Mouse (Mus musculus) bone marrow macrophage, adult 2 months (primary cell): ENCODE measurements around the gene Mat2a.

Experiments
- CTCF ChIP-seq: IDR thresholded peaks from 2 replicates; pipeline ENCODE4 v1.5.1; 2012; ENCODE audit warnings: low read depth, mild to moderate bottlenecking, low read length, moderate library complexity
- POLR2A ChIP-seq: IDR thresholded peaks from 2 replicates; pipeline ENCODE4 v1.6.1; 2012; ENCODE audit warnings: mild to moderate bottlenecking, low read depth, low read length, borderline replicate concordance

DNA sequence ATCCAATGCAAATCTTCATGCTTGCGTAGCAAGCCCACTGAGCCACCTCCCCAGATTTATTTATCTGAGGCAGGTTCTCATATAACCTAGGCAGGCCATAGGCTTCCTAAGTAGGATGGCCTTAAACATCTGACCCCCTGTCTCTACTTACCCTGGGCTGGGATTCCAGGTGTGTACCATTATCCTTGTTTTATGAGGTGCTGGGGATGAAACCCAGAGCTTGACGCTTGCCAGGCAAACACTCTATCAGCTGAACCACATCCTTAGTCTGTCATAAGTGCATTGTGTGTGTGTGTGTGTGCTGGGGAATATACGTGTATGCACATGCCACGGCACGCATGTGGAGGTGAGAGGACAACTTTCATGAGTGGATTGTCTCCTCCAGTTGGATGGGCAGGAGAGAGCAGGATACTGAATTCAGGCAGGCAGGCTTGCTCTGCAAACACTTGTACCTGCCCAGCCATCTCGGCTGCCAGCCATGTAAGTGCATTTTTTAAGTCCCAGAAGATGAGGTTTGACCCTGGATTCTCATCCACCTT is 50.5 kb downstream of the Mat2a start:
- TF ChIP-seq CTCF = no peak
- TF ChIP-seq POLR2A = no peak
